ENCODE assay signal across 8 mouse cellular contexts in genomic region chr19:46471324-46472093, GRCm38 (mm10). TPM values are rescaled to one million over a fixed set of nuclear protein-coding genes. Genes with fewer than 3 reads are reported as not detected.
DNase-seq lines count a peak whose midpoint lies in the region; ATAC-seq and TF ChIP-seq lines count a peak whose summit lies in the region.

No protein-coding gene starts in this region.

- no peaks in the 10 kb centered on the region for H3K27me3 ChIP-seq in spleen, adult 2 months (ENCODE audit: control insufficient read depth, insufficient read depth, low read length)
- H3K27me3 ChIP-seq in embryonic facial prominence, embryonic 12.5 days, result no peaks in the 10 kb centered on the region
- H3K27me3 ChIP-seq in intestine, embryonic 15.5 days (replicated peaks), result no peaks in the 10 kb centered on the region

- ATAC-seq in embryonic facial prominence, embryonic 12.5 days (ENCODE audit: insufficient number of reproducible peaks, insufficient read depth, low FRiP score, low TSS enrichment), result no peak; the same call in 1 of the 2 replicates
- ATAC-seq in intestine, embryonic 15.5 days, result peak; percentile 52

- no peak overlapping the region for H3K4me3 ChIP-seq in spleen, adult 2 months (ENCODE audit: extremely low read depth, insufficient read depth, insufficient read length)
- H3K4me3 ChIP-seq in embryonic facial prominence, embryonic 12.5 days, result no peak overlapping the region
- no peak overlapping the region for H3K4me3 ChIP-seq in intestine, embryonic 15.5 days (replicated peaks)

- no peak overlapping the region for H3K4me2 ChIP-seq in embryonic facial prominence, embryonic 12.5 days (replicated peaks)
- no peak overlapping the region for H3K4me2 ChIP-seq in intestine, embryonic 15.5 days (replicated peaks)

- TF ChIP-seq CTCF in spleen, adult 2 months (IDR thresholded peaks at IDR 0.05; ENCODE audit: extremely low read depth, insufficient read depth, insufficient read length, insufficient replicate concordance), result no peak

- no peak for DNase-seq in spleen, adult 2 months (ENCODE audit: low read depth in 1 of 2, low spot score in 2 of 2)
- DNase-seq in spleen, postnatal 4 days (ENCODE audit: low spot score in 2 of 2), result no peak
- DNase-seq in neural tube, embryonic 10.5 days (ENCODE audit: extremely low spot score, low spot score), result peak; percentile 38
- no peak for DNase-seq in spleen, adult 12 weeks (ENCODE audit: low spot score)
- no peak for DNase-seq in adrenal gland, postnatal 4 days (ENCODE audit: low spot score in 2 of 2)
- no peak for DNase-seq in adrenal gland, postnatal 25 days

- no peaks in the 10 kb centered on the region for H3K9me3 ChIP-seq in embryonic facial prominence, embryonic 12.5 days
- no peaks in the 10 kb centered on the region for H3K9me3 ChIP-seq in intestine, embryonic 15.5 days

- H3K36me3 ChIP-seq in spleen, adult 2 months (ENCODE audit: control insufficient read depth, insufficient read depth, low read length), result peaks cover 12% of the 10 kb centered on the region
- H3K36me3 ChIP-seq in embryonic facial prominence, embryonic 12.5 days, result peaks cover 43% of the 10 kb centered on the region
- peaks cover 9% of the 10 kb centered on the region; the same call in 1 of the 2 replicates for H3K36me3 ChIP-seq in intestine, embryonic 15.5 days

- H3K4me1 ChIP-seq in spleen, adult 2 months (ENCODE audit: control insufficient read depth, insufficient read depth, insufficient read length), result peaks cover 32% of the 10 kb centered on the region
- H3K4me1 ChIP-seq in embryonic facial prominence, embryonic 12.5 days, result peaks cover 23% of the 10 kb centered on the region
- peaks cover 20% of the 10 kb centered on the region for H3K4me1 ChIP-seq in intestine, embryonic 15.5 days (replicated peaks)

- peak overlapping the region; percentile 90 for H3K27ac ChIP-seq in spleen, adult 2 months (ENCODE audit: insufficient read depth, low read length)
- H3K27ac ChIP-seq in embryonic facial prominence, embryonic 12.5 days, result peak overlapping the region; percentile 70
- peak overlapping the region; percentile 60 for H3K27ac ChIP-seq in intestine, embryonic 15.5 days

- 44% methylated on average over 10 of the region's 10 CpGs for WGBS in spleen, adult 2 months
- 10% methylated on average over 10 of the region's 10 CpGs for WGBS in embryonic facial prominence, embryonic 12.5 days
- 20% methylated on average over 10 of the region's 10 CpGs for WGBS in intestine, embryonic 15.5 days

- no peak overlapping the region for H3K9ac ChIP-seq in embryonic facial prominence, embryonic 12.5 days
- H3K9ac ChIP-seq in intestine, embryonic 15.5 days, result no peak overlapping the region

- TF ChIP-seq POLR2A in spleen, adult 2 months (IDR thresholded peaks at IDR 0.05; ENCODE audit: low read depth, low read length), result no peak

RNA-seq across cellular contexts. Expression of gene Trim8, which starts 30.0 kb away (rescaled TPM):
- polyA plus RNA-seq in spleen, adult 2 months (2012; rRNA removed), result 47.1 and 58.4 TPM in 2 replicates
- polyA plus RNA-seq in embryonic facial prominence, embryonic 12.5 days (2016; fragmentation: Nextera tagmentation; extraction: Ambion mirVana), result 22.4 and 23.5 TPM in 2 replicates
- 16.4 and 17.3 TPM in 2 replicates for polyA plus RNA-seq in intestine, embryonic 15.5 days (2015; fragmentation: Nextera tagmentation; extraction: Ambion mirVana)
- 10 to 100 TPM; 60.5 to 70.3 TPM for total RNA-seq in adrenal gland, postnatal 4 days (2021)
- total RNA-seq in adrenal gland, postnatal 25 days (2021), result 50.9 and 52.6 TPM in 2 replicates
